Mouse (Mus musculus): Measurements from ENCODE around the gene Elovl3.
"Not testable (repeated sequence)": the region's sequence is repeated elsewhere in the genome, so short reads cannot be mapped to it uniquely, and the experiment has no call there.

The Elovl3 gene

GRCm38 (mm10) chr19:46135789-46136638, 4.3 kb downstream of the Elovl3 start:
- DNase-seq, result no peak

GRCm38 (mm10) chr19:46136639-46137580, 5.2 kb downstream of the Elovl3 start:
- no peak for DNase-seq

GRCm38 (mm10) chr19:46140324-46140723, 8.6 kb downstream of the Elovl3 start:
- no peak for DNase-seq

- DNase-seq, result no peak
Observed at GRCm38 (mm10) chr19:46141091-46141490, 9.4 kb downstream of the Elovl3 start.

- no peak for DNase-seq
Observed at GRCm38 (mm10) chr19:46147511-46148371, 16.0 kb downstream of the Elovl3 start, which contains the start of gene Pitx3. Pitx3 (minus strand) TSS chr19:46148326.

GRCm38 (mm10) chr19:46148372-46148760, 16.7 kb downstream of the Elovl3 start:
- peak; percentile 52 for DNase-seq

- no peak for DNase-seq
Observed at GRCm38 (mm10) chr19:46149091-46149490, 17.4 kb downstream of the Elovl3 start.

GRCm38 (mm10) chr19:46152127-46152803, 20.6 kb downstream of the Elovl3 start, which contains the start of gene Gbf1:
Gbf1 (plus strand) TSS chr19:46152509.
- peak; percentile 99 for DNase-seq

- no peak for DNase-seq
Observed at GRCm38 (mm10) chr19:46165950-46166349, 34.3 kb downstream of the Elovl3 start.

GRCm38 (mm10) chr19:46167169-46167568, 35.5 kb downstream of the Elovl3 start:
- DNase-seq, result not testable (repeated sequence)

- no peak for DNase-seq
Observed at GRCm38 (mm10) chr19:46169396-46169795, 37.7 kb downstream of the Elovl3 start.

GRCm38 (mm10) chr19:46169913-46170312, 38.2 kb downstream of the Elovl3 start:
- DNase-seq, result no peak

- DNase-seq, result no peak
Observed at GRCm38 (mm10) chr19:46172541-46172940, 40.8 kb downstream of the Elovl3 start.

- DNase-seq, result no peak
Observed at GRCm38 (mm10) chr19:46175173-46175572, 43.5 kb downstream of the Elovl3 start.

- DNase-seq, result no peak
Observed at GRCm38 (mm10) chr19:46177046-46177445, 45.3 kb downstream of the Elovl3 start.

- DNase-seq, result no peak
Observed at GRCm38 (mm10) chr19:46180274-46180673, 48.6 kb downstream of the Elovl3 start.

GRCm38 (mm10) chr19:46182241-46182640, 50.5 kb downstream of the Elovl3 start:
- DNase-seq, result no peak

Data from layer of hippocampus, adult 9-11 months (tissue).